Mouse (Mus musculus) retina, adult 2 months (tissue): ENCODE data around the gene Akap11.

Experiments
- DNase-seq: peaks from one replicate; pipeline ENCODE4 v3.0.0-alpha.2; 2012; ENCODE audit warnings: low read depth, low spot score

Gene Akap11

GRCm38 (mm10) chr14:78448807-78449406, 87.7 kb downstream of the Akap11 start:
- DNase-seq: no peak

DNA sequence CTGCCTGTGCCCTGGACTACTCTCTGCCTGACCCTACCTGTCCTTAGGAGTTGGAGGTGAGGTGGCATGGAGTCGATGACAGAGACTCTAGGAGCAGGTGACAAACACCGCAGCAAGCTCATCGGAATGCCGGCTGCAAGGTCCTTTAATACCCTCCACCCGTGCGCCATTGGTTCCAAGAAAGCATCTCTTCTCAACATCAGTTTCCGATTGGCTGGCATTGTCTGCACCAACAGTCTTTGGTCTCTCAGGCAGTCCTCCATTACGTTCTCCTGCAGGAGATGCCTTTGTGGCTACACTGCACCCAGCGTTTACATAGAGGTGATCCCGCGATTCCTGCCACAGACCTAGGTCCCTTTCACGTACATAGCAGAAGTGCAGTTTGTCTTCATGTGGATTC, 88.6 kb downstream of the Akap11 start:
- no peak for DNase-seq

DNA sequence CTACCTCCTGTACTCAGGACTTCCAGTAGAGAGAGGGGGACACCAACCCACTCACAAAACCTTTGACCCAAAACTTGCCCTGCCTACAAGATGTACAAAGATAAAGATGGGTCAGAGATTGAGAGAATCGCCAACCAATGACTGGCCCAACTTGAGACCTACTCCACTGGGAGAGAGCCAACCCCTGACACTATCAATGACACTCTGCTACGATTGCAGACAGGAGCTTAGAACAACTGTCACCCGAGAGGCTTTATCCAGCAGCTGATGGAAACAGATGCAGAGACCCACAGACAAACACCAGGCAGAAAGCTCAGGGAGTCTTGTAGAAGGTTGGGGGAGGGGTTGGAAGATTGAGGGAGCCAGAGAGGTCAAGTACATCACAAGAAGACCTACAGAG, 89.1 kb downstream of the Akap11 start:
- DNase-seq: no peak
